Mouse (Mus musculus): Measurements from ENCODE around the gene Cers5. TPM values are rescaled to one million over a fixed set of nuclear protein-coding genes. Genes with fewer than 3 reads are reported as not detected.

Cers5 gene
- polyA plus RNA-seq, 1 experiment, result 0.06 TPM

- TF ChIP-seq GATA1 (IDR thresholded peaks at IDR 0.05; ENCODE audit: low read length), result no peak
Measured at GRCm38 (mm10) chr15:99721921-99722743, 50.6 kb downstream of the Cers5 start.

- TF ChIP-seq GATA1 (IDR thresholded peaks at IDR 0.05; ENCODE audit: low read length), result no peak
Measured at GRCm38 (mm10) chr15:99719865-99720264, 52.8 kb downstream of the Cers5 start.

- TF ChIP-seq GATA1 (IDR thresholded peaks at IDR 0.05; ENCODE audit: low read length), result no peak
Measured at GRCm38 (mm10) chr15:99718461-99719021, 54.1 kb downstream of the Cers5 start.

- TF ChIP-seq GATA1 (IDR thresholded peaks at IDR 0.05; ENCODE audit: low read length), result no peak
Measured at GRCm38 (mm10) chr15:99717386-99718334, 55.0 kb downstream of the Cers5 start, which contains the start of gene Gpd1. Gpd1 (plus strand) TSS chr15:99717515.

GRCm38 (mm10) chr15:99716814-99717213 is 55.9 kb downstream of the Cers5 start:
- no peak for TF ChIP-seq GATA1 (IDR thresholded peaks at IDR 0.05; ENCODE audit: low read length)

- TF ChIP-seq GATA1 (IDR thresholded peaks at IDR 0.05; ENCODE audit: low read length), result no peak
Measured at GRCm38 (mm10) chr15:99715982-99716746, 56.5 kb downstream of the Cers5 start.

GRCm38 (mm10) chr15:99715361-99715865 is 57.3 kb downstream of the Cers5 start:
- TF ChIP-seq GATA1 (IDR thresholded peaks at IDR 0.05; ENCODE audit: low read length), result peak; percentile 5

GRCm38 (mm10) chr15:99714858-99715257 is 57.8 kb downstream of the Cers5 start:
- TF ChIP-seq GATA1 (IDR thresholded peaks at IDR 0.05; ENCODE audit: low read length), result no peak

GRCm38 (mm10) chr15:99714206-99714605 is 58.5 kb downstream of the Cers5 start:
- no peak for TF ChIP-seq GATA1 (IDR thresholded peaks at IDR 0.05; ENCODE audit: low read length)

GRCm38 (mm10) chr15:99713569-99713968 is 59.1 kb downstream of the Cers5 start:
- TF ChIP-seq GATA1 (IDR thresholded peaks at IDR 0.05; ENCODE audit: low read length), result no peak

- no peak for TF ChIP-seq GATA1 (IDR thresholded peaks at IDR 0.05; ENCODE audit: low read length)
Measured at GRCm38 (mm10) chr15:99712666-99713559, 59.8 kb downstream of the Cers5 start.

- no peak for TF ChIP-seq GATA1 (IDR thresholded peaks at IDR 0.05; ENCODE audit: low read length)
Measured at GRCm38 (mm10) chr15:99711491-99711890, 61.2 kb downstream of the Cers5 start.

GRCm38 (mm10) chr15:99710221-99711190 is 62.2 kb downstream of the Cers5 start:
- no peak for TF ChIP-seq GATA1 (IDR thresholded peaks at IDR 0.05; ENCODE audit: low read length)

Data from G1E-ER4 (cell line).